Mouse (Mus musculus) ES-E14 (cell line): ENCODE measurements around the gene Rgmb.

Experiments
- MAFK ChIP-seq: IDR thresholded peaks from 2 replicates; pipeline ENCODE4 v1.6.1; 2014; ENCODE audit warnings: mild to moderate bottlenecking, low read depth, low read length, inconsistent platforms; ENCODE audit not compliant: insufficient read depth
- ZNF384 ChIP-seq: IDR thresholded peaks from 2 replicates; pipeline ENCODE4 v1.6.1; 2012; ENCODE audit warnings: low read depth, low read length, inconsistent platforms

GRCm38 (mm10) chr17:15769081-15769724, 61.6 kb downstream of the Rgmb start:
- no peak for TF ChIP-seq ZNF384
- no peak for TF ChIP-seq MAFK
